Mouse (Mus musculus) forebrain, embryonic 16.5 days (tissue): ENCODE measurements around the gene Zfp276. TPM values are rescaled to one million over a fixed set of nuclear protein-coding genes. Genes with fewer than 3 reads are reported as not detected.

ENCODE experiments used
- ATAC-seq: fragments of 200-750 bp; cut with Nextera tagmentation; 2 replicates; pipeline ENCODE4 v1.8.0; 2017; ENCODE audit warnings: mild to moderate bottlenecking, moderate library complexity
- H3K27ac ChIP-seq: fragments of 300-500 bp; sonication (generic); 2 replicates; pipeline ENCODE4 v1.5.1; 2014; ENCODE audit warnings: low read length, control low read depth
- H3K27me3 ChIP-seq: fragments of 300-500 bp; sonication (generic); replicated peaks from 2 replicates; pipeline ENCODE4 v1.6.1; 2014; ENCODE audit warnings: low read length; ENCODE audit not compliant: control insufficient read depth, insufficient read depth
- H3K36me3 ChIP-seq: fragments of 300-500 bp; sonication (generic); 2 replicates; pipeline ENCODE4 v1.6.1; 2014; ENCODE audit not compliant: control insufficient read depth, insufficient read depth
- H3K4me1 ChIP-seq: fragments of 300-500 bp; sonication (generic); replicated peaks from 2 replicates; pipeline ENCODE4 v1.6.1; 2014; ENCODE audit warnings: low read length; ENCODE audit not compliant: control insufficient read depth, insufficient read depth
- H3K4me2 ChIP-seq: fragments of 300-500 bp; sonication (generic); 2 replicates; pipeline ENCODE4 v1.6.1; 2014; ENCODE audit warnings: mild to moderate bottlenecking, low read length, control low read depth
- H3K4me3 ChIP-seq: fragments of 300-500 bp; sonication (generic); replicated peaks from 2 replicates; pipeline ENCODE4 v1.5.1; 2014; ENCODE audit warnings: mild to moderate bottlenecking, low read length, control low read depth
- H3K9ac ChIP-seq: fragments of 300-500 bp; sonication (generic); replicated peaks from 2 replicates; pipeline ENCODE4 v1.6.1; 2014; ENCODE audit warnings: low read depth, low read length, control low read depth
- H3K9me3 ChIP-seq: fragments of 300-500 bp; sonication (generic); 2 replicates; pipeline ENCODE4 v1.6.1; 2016; ENCODE audit warnings: low read length; ENCODE audit not compliant: control insufficient read depth
- WGBS: fragments of 180-500 bp; shearing (Covaris S2); extraction: QIAGEN DNeasy Blood & Tissue Kit; methylation state at CpG from one replicate; pipeline ENCODE4 v1.1.7; 2014; 5-methylcytosine and 5-hydroxymethylcytosine counted together
- polyA plus RNA-seq: library from polyadenylated mRNA; unstranded; fragments of >200 nt; fragmentation: Nextera tagmentation; extraction: Ambion mirVana; gene quantifications from 2 replicates; pipeline ENCODE4 v1.2.1, GENCODE M21; 2015

The Zfp276 gene
- polyA plus RNA-seq, 1 experiment from 2014 or later, result 31.2 TPM

DNA sequence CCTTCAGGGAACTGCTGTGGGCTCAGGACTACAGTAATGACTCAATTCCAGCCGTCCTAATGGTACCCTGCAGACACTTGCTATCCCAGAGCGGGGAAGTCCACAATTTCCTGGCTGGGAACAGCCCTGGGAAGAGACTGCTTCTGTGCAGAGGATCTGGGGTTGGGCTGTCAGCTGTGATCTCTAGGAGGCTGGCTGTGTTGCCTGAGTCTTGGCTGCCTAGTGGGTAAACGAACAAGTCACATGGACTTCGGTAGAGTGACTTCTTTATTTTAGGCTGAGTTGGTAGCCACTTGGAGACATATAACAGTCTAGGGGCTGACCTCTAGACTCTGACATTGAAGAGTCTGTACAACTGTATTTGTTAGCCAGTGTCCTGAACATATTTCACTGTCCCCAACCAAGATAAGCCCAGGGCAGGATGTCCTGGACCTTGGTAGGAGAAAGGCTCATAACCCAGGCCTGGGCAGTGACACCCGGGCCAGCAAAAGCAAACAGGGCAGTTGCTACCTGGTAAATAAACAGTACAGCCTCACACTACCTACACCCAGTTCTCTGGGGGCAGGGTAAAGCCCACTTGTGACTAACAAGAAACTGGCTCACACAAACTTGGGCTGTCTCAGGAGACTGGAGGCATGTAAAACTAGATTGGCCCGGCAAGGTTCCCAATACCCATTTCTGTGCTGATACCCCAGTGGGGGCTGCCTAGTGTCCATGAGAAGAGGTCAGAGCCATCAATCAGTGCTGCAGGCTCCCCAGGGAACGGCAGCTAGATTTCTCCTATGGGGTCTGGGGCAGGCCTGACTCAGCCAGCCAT, 11.7 kb upstream of the Zfp276 start:
- H3K4me3 ChIP-seq, result no peak overlapping the region
- H3K4me2 ChIP-seq, result no peak overlapping the region
- H3K4me1 ChIP-seq, result no peaks in the 10 kb centered on the region
- H3K36me3 ChIP-seq, result peaks cover 14% of the 10 kb centered on the region
- no peak overlapping the region for H3K27ac ChIP-seq
- 91% methylated on average over 7 of the region's 7 CpGs for WGBS
- H3K27me3 ChIP-seq, result no peaks in the 10 kb centered on the region
- H3K9me3 ChIP-seq, result no peaks in the 10 kb centered on the region
- H3K9ac ChIP-seq, result no peak overlapping the region
- no peak for ATAC-seq

DNA sequence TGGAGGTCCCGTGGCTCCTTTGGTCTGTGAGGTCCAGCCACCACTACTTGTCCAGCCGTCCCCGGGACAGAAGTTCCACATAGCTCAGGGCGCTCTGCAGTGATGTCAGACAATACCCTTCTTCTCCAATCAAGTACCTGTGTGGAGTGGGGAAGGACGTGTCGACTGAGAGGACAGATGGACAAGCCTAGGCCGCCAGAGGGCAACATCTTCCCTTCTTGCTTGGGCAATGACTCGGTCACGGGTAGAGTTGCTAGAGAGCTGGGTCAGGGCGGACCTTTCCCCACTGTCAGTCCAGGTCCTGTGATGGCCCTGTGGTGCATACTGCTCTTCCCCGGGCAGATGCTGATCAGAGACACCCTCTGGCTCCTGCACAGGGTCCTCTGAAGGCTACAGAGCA, 10.9 kb upstream of the Zfp276 start:
- WGBS, result 75% methylated on average over 11 of the region's 11 CpGs
- Histone ChIP-seq H3K4me3 (no peak overlapping the region), H3K27me3 (no peaks in the 10 kb centered on the region), H3K36me3 (peaks cover 20% of the 10 kb centered on the region), H3K27ac (no peak overlapping the region), H3K9me3 (no peaks in the 10 kb centered on the region), H3K9ac (no peak overlapping the region), H3K4me1 (no peaks in the 10 kb centered on the region), H3K4me2 (no peak overlapping the region)
- no peak for ATAC-seq

DNA sequence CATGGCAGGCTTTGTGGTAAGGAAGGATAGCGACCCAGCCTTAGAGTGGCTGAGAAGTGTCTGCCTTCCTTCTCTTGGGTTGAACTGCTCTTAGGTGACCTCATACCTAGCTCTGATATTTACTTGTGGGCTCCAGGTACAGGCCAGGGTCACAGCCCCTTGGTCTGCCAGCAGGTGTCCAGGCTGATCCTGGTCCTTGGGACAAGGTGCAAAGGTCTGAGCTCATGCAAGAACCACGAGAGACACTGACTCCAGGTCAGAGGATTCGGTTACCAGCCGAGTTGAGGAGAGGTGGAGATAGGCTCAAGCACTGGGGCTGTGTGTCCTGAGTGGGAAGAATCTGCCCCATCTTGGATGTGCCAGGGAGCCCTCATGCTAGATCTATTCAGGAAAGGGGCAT, 9.6 kb upstream of the Zfp276 start:
- Histone ChIP-seq H3K36me3 (peaks cover 24% of the 10 kb centered on the region), H3K4me3 (no peak overlapping the region), H3K9me3 (no peaks in the 10 kb centered on the region), H3K27ac (no peak overlapping the region), H3K4me2 (no peak overlapping the region), H3K4me1 (no peaks in the 10 kb centered on the region), H3K9ac (no peak overlapping the region), H3K27me3 (no peaks in the 10 kb centered on the region)
- ATAC-seq, result no peak
- 98% methylated on average over 4 of the region's 4 CpGs for WGBS

DNA sequence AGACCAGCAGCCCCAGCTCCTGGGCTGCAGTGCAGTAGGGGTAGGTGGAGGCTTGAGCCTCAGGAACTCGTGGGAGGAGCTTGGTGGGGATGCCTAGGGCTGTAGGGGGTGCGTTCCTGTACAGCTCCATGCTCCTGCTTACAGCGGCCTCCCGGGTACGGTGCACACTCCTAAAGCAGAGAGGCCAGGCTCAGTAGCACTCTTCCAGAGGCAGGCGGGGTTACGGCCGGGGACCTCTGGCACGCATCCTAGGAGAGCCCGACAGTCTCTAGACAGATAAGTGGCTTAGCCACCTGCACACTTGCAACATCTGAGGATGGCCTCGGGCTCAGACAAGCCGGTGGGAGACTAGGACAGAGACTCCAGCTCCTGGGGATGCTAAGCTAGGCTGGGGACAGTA, 8.5 kb upstream of the Zfp276 start:
- no peaks in the 10 kb centered on the region for H3K9me3 ChIP-seq
- H3K4me2 ChIP-seq, result no peak overlapping the region
- H3K36me3 ChIP-seq, result peaks cover 24% of the 10 kb centered on the region
- no peaks in the 10 kb centered on the region for H3K27me3 ChIP-seq
- H3K4me1 ChIP-seq, result no peaks in the 10 kb centered on the region
- H3K9ac ChIP-seq, result no peak overlapping the region
- no peak overlapping the region for H3K27ac ChIP-seq
- 92% methylated on average over 12 of the region's 12 CpGs for WGBS
- H3K4me3 ChIP-seq, result no peak overlapping the region
- no peak for ATAC-seq

DNA sequence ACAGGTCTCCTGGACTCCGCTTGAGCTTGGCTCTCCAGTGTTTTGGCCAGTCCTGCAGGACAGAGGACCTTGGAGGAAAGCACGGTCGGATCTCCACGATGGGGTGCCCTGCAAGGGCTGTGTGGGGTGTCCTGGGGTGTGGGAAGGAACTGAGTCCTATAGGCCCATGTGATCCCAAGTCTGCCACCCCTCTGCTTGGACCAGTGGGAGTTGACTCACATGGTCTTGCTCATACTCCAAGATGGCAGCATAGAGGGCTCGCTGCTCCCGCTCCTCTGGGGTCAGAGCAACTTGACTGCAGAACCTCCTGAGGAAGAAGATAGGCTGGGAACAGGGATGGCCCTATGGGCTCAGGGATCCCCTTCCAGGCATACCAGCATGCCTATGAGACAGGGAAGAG, 6.2 kb upstream of the Zfp276 start:
- over 99% methylated on average over 6 of the region's 6 CpGs for WGBS
- Histone ChIP-seq H3K9me3 (no peaks in the 10 kb centered on the region), H3K36me3 (peaks cover 24% of the 10 kb centered on the region), H3K27ac (no peak overlapping the region), H3K4me1 (peaks cover 4% of the 10 kb centered on the region), H3K4me2 (no peak overlapping the region), H3K27me3 (no peaks in the 10 kb centered on the region), H3K9ac (no peak overlapping the region), H3K4me3 (no peak overlapping the region)
- ATAC-seq, result no peak

DNA sequence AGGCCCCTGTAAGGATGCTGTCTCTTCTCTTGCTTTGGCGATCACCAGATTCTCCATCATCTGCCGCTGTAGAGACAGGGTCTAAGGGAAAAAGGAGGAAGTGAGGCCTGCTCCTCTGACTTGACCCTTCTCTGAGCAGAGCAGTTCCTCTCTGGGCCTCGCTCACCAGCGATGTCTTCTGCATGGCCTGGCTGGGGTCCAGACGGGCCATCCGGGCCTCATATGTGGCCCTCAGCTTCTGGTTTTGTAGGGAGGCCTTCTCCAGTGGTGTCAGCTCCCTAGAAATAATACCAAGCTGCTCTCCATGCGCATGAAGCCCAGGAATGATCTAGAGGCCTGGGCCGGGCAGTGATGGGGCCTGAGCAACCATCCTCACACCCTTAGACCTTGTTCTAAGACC, 5.4 kb upstream of the Zfp276 start:
- WGBS, result 97% methylated on average over 8 of the region's 8 CpGs
- ATAC-seq, result no peak

DNA sequence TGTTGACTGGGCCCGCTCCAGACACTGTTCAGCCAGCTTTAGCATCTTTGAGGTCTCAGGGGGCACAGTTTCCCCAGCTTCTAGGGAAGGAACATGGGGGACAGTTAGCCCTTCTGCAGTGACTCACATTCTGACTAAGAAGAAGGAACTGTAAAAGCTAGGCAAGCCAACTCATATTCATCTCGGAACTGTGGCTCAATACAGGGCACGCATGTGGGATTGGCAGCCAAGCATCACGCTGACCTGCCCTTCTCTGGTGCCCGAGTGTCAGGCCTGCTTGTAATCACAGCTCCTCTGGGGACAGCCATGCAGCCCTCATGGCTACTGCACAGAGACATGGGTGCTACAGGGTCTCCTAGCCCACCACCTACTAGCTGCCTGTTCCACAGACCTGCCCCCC, 3.1 kb upstream of the Zfp276 start:
- WGBS, result 97% methylated on average over 5 of the region's 5 CpGs
- H3K4me1 ChIP-seq, result peaks cover 24% of the 10 kb centered on the region
- H3K4me2 ChIP-seq, result no peak overlapping the region
- no peak overlapping the region for H3K4me3 ChIP-seq
- H3K36me3 ChIP-seq, result peaks cover 17% of the 10 kb centered on the region
- H3K27ac ChIP-seq, result no peak overlapping the region
- H3K9ac ChIP-seq, result no peak overlapping the region
- ATAC-seq, result no peak
- H3K27me3 ChIP-seq, result no peaks in the 10 kb centered on the region
- H3K9me3 ChIP-seq, result no peaks in the 10 kb centered on the region

More for the DNA sequence above, 5.4 kb upstream of the Zfp276 start:
- no peak overlapping the region for H3K4me2 ChIP-seq
- no peak overlapping the region for H3K27ac ChIP-seq
- H3K36me3 ChIP-seq, result peaks cover 24% of the 10 kb centered on the region
- H3K4me3 ChIP-seq, result no peak overlapping the region
- no peak overlapping the region for H3K9ac ChIP-seq
- peaks cover 11% of the 10 kb centered on the region for H3K4me1 ChIP-seq
- H3K9me3 ChIP-seq, result no peaks in the 10 kb centered on the region
- no peaks in the 10 kb centered on the region for H3K27me3 ChIP-seq

DNA sequence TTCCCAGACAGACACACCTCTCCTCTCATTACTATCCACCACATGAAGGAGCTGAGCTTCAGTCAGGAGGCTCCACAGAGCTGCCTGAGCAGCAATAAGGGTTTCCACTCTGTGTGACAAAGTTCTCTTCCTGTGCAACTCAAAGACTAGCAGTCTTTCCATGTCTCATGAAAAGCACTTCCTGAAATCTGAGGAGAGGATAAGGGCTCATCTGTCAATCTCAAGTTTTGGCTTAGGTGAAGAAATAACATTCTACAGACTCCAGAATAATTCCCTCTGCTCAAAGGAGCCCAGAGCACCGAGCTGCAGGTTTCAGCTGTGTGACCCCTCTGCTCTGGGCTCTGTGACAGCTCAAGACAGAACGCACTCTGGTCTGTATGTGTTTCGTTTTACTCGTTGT, 1.1 kb upstream of the Zfp276 start:
- 46% methylated on average over 4 of the region's 4 CpGs for WGBS
- Histone ChIP-seq H3K9ac (no peak overlapping the region; the same call in 1 of the 2 replicates), H3K9me3 (no peaks in the 10 kb centered on the region), H3K4me2 (peak overlapping the region; percentile 75), H3K27me3 (no peaks in the 10 kb centered on the region), H3K27ac (no peak overlapping the region), H3K4me1 (peaks cover 26% of the 10 kb centered on the region), H3K36me3 (peaks cover 14% of the 10 kb centered on the region), H3K4me3 (peak overlapping the region; percentile 78)
- no peak for ATAC-seq

DNA sequence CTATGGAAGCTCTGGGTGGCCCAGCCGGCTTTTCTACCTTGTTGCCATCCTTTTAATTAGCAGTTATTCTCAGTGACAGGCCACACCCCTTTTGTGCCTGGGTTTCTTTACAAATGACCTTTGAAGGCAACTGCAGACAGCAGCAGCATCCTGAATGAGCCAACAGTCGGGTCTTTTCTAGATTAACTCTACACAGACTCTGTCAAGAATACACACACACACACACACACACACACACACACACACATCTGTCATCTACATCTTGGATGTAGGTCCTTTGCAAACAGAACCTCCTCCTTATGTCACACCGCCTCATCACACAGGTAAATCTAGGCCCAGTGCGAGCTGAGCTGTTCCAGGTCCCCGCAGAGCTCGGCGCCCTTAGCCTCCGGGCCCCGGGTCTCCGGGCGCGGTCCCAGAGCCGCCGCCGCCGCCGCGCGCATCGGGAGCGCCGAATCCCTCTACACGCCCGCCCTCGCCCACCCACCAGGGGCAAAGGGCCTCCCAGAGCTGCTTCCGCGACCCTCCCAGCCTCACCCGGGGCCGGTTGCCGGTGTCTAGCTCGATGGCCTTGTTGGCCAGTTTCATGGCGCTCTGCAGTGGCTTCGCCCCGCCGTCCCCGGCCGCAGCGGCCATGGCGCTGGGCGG, 420 bp upstream of the Zfp276 start:
- Histone ChIP-seq H3K36me3 (peaks cover 12% of the 10 kb centered on the region; the same call in 1 of the 2 replicates), H3K4me1 (peaks cover 26% of the 10 kb centered on the region), H3K9ac (peak overlapping the region; percentile 92), H3K9me3 (no peaks in the 10 kb centered on the region), H3K4me2 (peak overlapping the region; percentile 75), H3K27me3 (no peaks in the 10 kb centered on the region), H3K27ac (peak overlapping the region; percentile 80), H3K4me3 (peak overlapping the region; percentile 78)
- peak; percentile 68 for ATAC-seq
- 0% methylated on average over 33 of the region's 40 CpGs for WGBS
